Mouse (Mus musculus): ENCODE data around the gene Upf3b.
A peak's percentile ranks its signal among the peaks of the same experiment; 100 is the strongest.
"Not testable (repeated sequence)": the region's sequence is repeated elsewhere in the genome, so short reads cannot be mapped to it uniquely, and the experiment has no call there.

Upf3b gene

DNA sequence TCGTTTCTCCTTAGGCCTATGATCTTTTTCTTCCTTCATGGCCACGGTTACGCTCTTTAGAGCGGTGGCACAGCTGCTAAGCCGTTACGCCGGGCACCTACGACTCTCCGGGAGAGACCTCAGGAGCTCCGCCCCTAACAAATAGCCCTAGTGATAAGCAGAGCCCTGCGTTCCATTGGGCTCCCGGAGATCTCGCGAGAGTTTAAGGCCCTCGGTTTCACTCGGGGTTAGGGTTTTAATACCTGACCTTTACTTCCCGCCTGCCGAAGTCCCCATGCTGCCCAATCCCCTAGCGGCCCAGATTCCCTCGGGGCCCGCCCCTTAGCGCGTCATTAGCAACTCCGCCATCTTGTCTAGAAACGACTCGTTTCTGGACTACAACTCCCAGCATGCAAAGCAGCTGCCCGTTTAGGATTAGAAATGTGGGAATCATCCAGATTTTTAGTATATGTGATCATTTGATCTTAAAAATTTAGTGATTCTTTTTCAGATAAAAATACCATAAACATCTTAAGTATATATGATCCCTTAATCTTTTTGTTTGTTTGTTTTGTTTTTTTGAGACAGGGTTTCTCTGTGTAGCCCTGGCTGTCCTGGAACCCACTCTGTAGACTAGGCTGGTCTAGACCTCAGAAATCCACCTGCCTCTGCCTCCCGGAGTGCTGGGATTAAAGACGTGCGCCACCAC is at the start of gene Upf3b:
Gene Upf3b (minus strand): TSS at position 130 of the 688 bp plus-strand sequence.
- DNase-seq = peak; percentile 93

DNA sequence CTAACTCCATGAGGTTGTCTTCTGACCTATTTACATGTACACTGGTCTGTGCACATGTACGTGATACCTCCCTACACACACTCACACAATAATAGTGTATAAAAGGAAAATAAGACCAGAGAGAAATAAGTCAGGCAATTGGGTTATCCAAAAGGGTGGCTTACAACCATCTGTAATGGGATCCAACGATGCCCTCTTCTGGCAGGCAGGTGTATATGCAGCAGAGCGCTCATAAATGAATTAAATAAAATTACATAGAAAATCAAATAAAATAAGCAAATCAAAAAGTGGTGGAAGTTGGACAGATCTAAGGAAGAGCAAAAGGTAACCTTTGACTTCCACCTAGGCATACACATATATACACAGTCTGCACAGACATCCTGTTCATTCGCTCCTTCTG is 47.7 kb upstream of the Upf3b start:
- no peak for DNase-seq

DNA sequence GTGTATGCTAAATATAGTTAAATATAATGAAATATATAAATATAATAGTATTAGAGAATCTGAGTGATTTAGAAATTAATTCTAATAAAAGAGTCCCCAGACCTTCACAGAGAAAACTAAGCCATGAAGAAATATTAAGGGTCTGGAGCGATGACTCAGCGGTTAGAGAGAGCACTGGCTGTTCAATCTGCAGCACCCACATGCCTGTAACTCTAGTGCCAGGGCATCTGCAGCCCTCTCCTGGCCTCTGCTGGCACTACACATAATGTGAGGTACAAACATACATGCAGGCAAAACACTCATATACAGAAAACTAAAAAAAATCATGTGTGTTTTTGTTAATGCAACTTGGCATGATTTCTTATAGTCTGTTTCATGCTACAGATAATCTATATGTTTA is 34.8 kb upstream of the Upf3b start:
- peak; percentile 38 for DNase-seq

DNA sequence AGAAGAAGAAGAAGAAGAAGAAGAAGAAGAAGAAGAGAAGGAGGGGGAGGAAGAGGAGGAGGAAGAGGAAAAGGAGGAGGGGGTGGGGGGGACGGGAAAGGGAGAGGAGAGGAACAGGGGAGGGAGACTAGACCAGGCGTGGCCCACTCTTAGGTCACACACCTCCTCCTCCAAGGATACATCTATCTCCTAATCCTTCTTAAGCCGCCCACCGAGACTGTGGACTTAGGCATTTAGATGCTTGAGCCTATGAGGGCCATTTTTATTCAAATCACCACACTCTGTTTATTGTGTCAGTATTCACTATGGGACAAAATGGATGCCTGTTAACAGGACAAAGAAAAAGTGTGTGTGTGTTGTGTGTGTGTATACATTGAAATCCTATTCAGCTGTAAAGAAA is 34.4 kb upstream of the Upf3b start:
- not testable (repeated sequence) for DNase-seq

DNA sequence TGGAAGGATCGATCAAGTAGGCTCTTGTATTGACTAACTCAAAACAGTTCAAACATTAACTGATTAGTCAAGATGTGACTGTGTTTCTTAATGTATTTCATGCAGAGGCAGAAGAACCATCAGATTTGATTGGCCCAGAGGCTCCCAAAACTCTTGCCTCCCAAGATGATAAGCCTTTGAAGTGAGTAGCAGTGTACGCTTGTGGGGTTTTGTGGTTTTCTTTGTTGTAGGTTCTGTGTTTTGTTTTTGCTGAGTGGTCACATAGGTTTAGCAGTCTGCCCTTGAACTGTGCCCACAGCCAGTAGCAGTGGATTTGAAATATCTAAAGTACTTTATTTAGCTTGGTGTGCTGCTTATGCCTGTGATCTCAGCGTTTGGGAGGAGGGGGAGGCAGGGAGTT is 31.6 kb upstream of the Upf3b start:
- DNase-seq = no peak

DNA sequence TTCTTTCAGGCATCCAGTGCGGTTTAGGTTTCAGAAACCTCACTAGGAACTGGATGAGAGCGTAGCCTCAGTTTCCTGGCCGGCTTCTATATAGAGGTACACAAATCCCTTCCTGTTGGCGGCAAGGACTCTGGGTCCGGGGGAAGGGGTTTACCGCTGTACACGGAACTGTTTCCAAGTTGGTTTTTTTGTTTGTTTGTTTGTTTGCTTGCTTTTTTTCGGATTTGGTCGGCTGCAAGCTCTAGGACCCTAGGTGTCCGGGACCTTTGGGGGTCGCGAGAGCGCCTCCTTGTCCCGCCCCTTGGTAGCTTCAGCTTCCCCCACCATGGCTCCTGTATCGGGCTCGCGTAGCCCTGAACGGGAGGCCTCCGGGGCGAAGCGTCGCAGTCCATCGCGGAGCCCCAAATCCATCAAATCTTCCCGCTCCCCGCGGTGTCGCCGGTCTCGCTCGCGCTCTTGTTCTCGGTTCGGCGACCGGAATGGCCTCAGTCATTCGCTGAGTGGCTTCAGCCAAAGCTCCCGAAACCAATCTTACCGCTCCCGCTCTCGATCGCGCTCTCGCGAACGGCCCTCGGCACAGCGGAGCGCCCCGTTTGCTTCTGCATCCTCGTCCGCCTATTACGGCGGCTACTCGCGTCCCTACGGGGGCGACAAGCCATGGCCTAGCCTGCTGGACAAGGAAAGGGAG is 16.7 kb upstream of the Upf3b start, which contains the start of gene Nkap:
Gene Nkap (plus strand): TSS at position 125 of the 688 bp plus-strand sequence.
- DNase-seq = peak; percentile 71

DNA sequence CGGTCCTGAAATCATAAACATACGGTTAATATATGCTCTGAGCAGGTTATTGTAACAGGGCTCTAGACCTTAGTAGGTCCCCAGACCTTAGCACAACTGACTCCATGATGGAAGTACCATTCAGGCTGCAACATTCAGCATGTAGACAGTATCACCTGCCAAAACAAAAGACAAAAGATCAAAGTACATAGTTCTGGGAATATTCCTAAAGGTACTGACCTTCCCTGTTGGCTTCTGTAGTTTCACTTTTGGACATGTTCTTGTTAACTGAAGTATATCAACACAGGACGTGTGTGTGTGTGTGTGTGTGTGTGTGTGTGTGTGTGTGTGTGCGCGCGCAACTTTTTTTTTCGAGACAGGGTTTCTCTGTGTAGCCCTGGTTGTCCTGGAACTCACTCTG is 15.4 kb upstream of the Upf3b start:
- DNase-seq = no peak

DNA sequence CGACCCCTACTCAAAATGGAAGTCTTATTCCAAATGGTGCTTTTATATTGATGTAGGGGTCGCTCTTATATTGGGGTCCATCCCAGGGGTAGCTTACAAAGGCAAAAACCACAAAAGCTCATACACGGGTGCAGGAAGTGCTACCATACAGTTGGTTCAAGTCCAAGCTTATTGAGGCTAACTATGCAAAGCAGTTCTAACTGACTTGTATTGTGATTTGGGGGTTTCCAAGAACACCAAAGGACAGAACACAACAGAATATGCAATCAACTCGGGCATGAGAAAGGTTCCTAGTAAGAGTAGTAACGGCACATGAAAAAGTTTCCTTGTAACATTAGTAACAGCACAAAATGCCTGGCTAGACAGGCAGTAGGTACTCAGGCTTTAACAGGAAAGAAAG is 10.1 kb upstream of the Upf3b start:
- no peak for DNase-seq

DNA sequence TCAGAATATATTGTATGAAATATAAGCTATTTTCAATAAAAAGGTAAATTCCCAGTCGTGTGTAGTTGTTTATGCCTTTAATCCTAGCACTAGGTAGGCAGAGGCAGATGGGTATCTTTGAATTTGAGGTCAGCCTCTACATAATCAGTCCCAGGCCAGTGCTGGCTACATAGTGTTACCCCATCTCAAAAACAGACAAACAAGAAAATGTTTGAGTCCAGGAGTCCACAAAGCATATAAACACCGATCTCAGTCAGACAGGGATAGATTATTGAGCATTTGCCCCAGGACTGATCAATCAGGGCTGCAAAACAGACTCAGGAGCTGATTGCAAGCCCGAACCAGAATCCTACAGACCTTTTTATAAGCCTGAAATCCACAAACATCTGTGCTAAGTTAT is 9.5 kb upstream of the Upf3b start:
- DNase-seq = no peak

DNA sequence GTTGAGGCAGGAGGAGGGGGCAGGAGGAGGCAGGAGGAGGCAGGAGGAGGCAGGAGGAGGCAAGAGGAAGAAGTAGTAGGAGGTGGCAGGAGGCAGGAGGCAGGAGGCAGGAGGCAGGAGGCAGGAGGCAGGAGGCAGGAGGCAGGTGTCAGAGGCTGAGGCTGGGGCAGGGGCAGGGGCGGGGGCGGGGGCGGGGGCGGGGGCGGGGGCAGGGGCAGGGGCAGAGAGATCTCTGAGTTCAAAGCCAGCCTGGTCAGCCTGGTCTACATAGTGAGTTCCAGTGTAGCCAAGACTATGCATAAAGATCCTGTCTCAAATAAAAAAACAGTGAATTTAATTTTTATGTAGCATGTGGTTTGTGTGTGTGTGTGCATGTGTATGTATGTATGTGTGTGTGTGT is 7.0 kb upstream of the Upf3b start:
- no peak for DNase-seq

DNA sequence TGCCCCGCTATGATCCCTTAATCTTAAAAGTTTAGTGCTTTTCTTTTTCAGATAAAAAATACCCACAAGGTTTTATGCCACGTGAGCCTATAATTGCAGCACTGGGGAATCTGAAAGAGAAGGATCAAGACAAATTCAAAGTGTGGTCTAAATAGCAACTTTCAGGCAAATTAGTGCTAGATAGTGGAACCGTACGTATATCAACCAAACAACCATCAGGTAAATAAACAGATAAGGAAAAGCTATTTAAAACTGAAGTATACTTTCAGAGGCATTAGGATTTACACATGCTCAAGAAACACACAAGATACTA is 715 bp upstream of the Upf3b start:
- DNase-seq = no peak

DNA sequence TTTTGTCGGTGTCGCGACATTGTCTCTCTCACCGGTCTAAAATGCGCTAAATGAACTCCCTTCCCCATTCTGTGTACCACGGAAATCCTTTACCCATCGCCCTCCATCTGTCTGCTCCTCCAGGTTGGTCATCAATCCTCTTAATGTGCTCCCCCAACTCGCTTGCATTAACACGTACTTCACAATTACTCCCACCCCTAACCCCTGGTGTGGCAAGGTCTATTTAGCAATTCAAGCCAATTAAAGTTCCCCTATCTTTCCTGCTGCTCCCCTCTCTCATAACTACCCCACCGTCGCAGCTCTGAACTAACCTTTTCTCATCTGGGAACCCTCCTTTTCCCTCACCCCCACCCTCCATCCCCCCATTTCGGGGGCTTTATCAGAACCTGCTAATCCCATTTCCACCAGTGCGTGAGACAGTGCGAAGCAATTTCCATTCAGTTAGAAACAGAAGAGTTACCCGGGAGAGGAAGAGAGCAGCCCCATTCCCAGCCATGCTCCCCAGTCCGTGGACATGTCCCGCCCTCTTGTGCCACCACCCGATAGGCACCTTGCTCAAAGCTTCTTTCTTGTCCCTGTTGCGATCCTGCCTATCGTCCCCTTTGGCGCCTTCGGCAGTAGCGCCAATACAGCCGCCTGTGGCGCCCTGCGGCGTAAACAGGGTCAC is 463 bp downstream of the Upf3b start:
- no peak for DNase-seq

DNA sequence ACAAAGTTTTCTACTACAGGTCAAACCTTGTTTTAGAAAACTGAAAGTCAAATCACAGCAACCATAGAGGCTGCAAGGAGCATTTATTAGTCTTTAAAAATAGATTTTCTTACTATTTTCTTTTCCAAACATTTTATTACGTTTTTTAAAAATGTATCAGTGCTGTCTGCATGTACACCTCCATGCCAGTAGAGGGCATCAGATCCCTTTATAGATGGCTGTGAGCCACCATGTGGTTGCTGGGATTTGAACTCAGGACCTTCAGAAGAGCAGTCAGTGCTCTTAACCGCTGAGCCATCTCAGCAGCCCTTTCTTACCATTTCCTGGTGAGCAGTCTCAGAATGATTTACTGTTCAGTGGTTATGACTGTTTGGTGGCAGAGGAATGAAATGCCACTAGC is 6.3 kb downstream of the Upf3b start:
- DNase-seq = no peak

DNA sequence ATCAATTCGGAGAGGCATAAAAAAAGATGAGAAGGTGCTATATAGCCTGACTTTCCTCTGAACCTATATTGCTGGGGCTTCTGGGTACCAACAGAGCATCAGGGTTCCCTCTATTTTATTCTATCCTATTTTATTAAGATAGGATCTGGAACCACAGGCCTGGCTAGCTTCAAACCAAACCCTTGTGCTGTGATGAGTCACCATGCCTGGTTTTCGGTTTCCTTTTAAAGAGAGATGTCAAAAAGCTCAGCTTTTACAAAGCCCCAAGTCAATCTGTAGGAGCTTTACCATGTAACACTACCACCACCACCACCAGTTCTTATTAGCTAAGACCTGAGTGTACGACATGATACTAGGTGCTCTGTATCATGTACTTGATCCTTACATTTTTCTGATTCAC is 11.4 kb downstream of the Upf3b start:
- no peak for DNase-seq

DNA sequence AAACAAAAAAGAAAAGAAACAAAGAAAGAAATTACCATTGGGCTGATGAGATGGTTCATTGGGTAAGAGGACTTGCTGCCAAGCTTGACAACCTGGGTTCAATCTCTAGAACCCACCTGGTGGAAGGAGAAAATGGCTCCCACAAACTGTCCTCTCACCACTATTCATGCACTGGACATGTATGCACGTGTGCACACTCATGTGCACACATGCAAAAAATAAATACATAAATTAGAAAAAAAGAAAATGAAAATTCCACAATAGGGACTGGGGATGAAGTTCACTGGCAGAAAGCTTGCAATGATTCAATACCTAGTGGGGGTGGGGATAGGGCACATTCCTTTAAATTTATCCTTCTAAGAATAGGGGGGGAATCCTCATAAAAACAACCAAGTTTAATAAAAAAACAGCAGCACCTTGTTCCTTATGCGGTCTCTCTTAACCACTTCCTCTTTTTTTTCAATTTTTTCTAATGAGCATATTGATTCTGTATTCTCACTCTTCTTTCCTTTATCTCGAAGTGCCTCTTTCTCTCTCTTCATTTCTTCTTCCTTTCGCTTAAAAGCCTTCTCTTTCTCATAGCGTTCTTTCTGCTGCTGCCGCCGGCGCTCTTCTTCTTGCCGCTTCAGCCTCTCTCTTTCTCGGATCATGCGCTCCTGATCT is 14.9 kb downstream of the Upf3b start:
- DNase-seq = no peak

DNA sequence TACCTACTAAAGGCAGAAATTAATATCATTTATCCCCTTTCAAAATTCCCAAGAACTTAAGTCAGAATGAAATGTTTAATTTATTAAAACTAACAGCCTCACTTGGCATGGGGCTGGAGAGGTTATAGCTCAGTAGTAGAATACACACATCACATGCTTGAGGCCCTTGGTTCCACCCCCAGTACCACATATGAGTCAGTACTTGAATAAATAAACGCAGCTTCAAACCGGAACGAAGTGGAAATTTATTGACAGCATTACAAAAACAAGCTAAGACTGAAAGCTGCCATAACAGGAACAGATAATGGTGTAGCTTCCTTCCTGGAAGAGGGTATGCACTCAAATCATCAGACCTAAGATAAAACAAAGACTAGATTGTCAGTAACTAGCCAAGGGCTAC is 18.7 kb downstream of the Upf3b start:
- DNase-seq = no peak

DNA sequence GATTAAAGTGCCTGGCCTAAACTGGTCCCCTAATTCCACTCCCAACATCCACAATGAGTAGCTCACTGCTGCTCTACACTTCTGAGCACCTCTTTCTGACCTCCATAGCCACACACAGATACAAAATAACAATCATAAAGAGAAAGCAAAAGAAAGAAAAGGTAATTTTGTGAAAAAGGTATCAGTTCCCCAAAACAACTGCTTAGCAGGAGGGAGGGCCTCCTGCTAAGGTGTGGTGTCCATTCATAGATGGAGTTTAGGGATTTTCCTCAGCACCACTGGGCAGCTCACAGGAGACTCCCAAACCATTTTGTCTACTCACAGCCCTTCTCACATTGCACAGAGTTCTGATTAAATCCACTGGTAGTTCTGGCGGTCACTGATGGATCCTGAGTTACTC is 21.3 kb downstream of the Upf3b start:
- no peak for DNase-seq

DNA sequence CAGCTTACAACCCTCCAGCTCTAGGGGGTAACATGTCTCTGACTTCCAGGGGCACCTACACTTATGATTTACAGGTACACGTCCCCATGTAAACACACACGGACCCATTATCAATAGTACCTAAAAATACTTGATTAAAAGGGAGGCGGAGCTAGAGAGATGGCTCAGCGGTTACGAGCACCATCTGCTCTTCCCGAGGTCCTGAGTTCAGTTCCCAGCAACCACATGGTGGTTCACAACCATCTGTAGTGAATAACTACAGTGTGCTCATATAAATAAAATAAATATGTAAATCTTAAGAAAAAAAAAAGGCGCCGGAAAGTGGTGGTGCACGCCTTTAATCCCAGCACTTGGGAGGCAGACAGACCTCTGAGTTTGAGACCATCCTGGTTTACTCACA is 24.5 kb downstream of the Upf3b start:
- no peak for DNase-seq

DNA sequence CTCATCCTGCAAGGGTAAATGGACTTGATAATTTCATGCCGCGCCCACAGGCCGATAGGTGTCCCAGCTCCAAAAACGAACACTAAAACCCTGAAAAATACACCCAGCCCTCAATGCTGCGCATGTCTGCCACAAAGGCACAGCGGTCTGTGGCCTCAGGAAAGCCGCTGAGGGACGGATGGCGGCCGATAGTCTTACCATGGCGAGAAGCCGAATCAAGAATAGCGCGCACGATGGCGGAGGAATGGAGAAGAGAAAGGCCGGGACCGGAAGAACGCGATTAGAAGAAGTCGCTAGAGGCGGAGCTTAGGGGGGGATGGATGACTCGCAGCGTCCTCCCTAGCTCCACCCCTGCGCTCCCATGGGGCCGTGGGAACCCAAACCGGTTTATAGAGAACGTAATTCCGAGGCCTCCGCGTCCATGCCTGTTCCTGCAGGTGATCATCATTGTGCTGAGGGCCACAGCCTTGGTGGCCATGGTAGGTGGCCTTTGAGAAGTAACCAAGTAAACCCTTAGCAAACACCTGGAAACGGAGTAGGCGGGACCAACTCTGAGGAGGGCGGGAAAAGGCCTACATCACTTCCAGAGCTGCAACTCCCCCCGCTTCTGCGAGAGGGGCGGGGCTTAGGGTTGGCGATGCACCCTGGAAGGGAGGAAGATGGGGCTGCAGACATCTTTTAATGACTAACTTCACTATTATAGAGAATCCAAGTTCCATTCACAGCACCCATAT is 25.0 kb downstream of the Upf3b start, which contains the start of gene Rpl39:
Gene Rpl39 (minus strand): TSS at position 476 of the 734 bp plus-strand sequence.
- peak; percentile 91 for DNase-seq

DNA sequence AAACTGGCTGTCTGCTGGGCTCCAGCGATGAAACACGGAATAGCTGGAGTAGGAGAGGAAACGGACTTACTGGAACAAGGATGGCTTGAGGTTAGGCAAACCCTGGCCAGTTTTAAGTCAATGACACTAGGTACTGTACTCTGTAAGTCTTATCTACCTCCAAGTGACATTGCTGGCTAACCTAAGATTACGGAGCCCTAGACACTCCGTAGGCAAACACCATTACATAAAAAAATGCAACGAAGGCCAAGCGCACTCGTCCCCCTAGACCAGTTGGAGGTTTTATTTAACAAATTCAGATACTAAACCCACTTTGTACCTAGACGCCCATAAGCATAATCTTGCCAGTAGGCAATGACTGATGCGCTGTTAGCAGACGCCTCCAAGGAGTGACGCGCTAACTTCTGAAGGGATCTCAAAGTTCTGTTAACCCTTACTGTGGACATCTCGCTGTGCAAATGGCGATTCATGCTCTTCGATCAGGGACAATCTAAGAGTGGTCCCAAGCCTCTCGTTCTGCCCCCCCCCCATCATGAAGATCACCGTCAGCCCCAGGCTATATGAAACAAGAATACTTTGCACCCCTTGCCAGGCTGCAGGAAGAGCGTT is 25.7 kb downstream of the Upf3b start:
- peak; percentile 8 for DNase-seq

DNA sequence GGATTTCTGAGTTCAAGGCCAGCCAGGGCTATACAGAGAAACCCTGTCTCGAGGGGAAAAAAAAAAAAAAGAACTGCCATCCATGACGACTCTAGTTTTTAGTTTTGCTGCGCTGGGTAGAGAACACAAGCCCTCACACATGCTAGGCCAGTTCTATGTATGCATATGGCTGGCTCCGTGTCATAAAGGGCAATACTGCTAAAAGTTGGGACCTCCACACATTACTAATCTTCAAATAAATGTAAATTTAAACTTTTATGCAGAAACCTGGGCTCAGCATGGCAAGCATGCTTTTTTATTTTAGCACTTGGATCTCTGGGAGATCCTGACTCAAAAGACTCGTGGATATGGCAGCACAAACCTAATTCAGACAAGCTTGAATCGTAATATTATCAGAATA is 28.9 kb downstream of the Upf3b start:
- DNase-seq = no peak

DNA sequence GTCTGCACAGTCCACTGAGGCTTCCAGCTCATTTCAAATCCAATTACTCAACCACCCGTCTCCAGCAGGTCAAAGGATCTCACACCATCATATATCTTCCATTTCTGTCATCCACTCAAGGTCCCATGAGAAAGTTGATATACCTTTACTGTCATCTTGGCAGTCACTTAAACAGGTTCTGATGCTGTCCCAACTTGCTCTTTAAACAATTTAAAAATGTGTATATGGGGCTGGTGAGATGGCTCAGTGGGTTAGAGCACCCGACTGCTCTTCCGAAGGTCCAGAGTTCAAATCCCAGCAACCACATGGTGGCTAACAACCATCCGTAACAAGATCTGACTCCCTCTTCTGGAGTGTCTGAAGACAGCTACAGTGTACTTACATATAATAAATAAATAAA is 29.8 kb downstream of the Upf3b start:
- not testable (repeated sequence) for DNase-seq

DNA sequence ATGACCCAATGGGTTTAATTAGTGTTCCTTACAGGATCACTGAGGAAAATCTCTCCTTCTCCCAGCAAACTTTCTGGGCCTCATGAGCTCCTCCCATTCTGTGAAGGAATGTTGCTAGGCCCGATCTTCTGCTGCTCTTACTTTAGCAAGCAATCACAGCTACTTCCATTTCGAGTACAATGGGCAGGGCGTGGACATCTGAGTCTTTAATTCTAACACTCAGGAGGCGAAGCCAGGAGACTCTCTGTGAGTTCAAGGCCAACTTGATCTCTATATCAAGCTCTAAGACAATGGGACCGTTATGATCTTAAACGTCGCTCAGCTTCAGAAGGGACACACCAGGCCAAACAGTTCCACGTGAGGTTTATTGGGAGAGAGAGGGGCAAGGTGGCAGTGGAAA is 33.5 kb downstream of the Upf3b start:
- no peak for DNase-seq
